Mouse (Mus musculus) hindbrain, embryonic 11.5 days (tissue): Measurements from ENCODE around the gene Tnrc6c. TPM values are rescaled to one million over a fixed set of nuclear protein-coding genes. Genes with fewer than 3 reads are reported as not detected.

Experiments used
- ATAC-seq: fragments of 200-750 bp; cut with Nextera tagmentation; 2 replicates; pipeline ENCODE4 v1.8.0; 2017; ENCODE audit warnings: mild to moderate bottlenecking, moderate TSS enrichment, moderate library complexity; ENCODE audit not compliant: low FRiP score
- DNase-seq: peaks from one replicate; pipeline ENCODE4 v3.0.0-alpha.2; 2015; ENCODE audit warnings: low spot score
- H3K27ac ChIP-seq: fragments of 300-500 bp; sonication (generic); 2 replicates; pipeline ENCODE4 v1.5.1; 2014; ENCODE audit warnings: mild to moderate bottlenecking, low read depth, low read length
- H3K27me3 ChIP-seq: fragments of 300-500 bp; sonication (generic); 2 replicates; pipeline ENCODE4 v1.6.1; 2014; ENCODE audit warnings: mild to moderate bottlenecking, low read length, moderate library complexity, mixed read lengths; ENCODE audit not compliant: control insufficient read depth, insufficient read depth
- H3K36me3 ChIP-seq: fragments of 300-500 bp; sonication (generic); 2 replicates; pipeline ENCODE4 v1.6.1; 2014; ENCODE audit warnings: mild to moderate bottlenecking, low read length, moderate library complexity, mixed read lengths; ENCODE audit not compliant: control insufficient read depth, insufficient read depth
- H3K4me1 ChIP-seq: fragments of 300-500 bp; sonication (generic); replicated peaks from 2 replicates; pipeline ENCODE4 v1.6.1; 2014; ENCODE audit warnings: low read length, mixed read lengths; ENCODE audit not compliant: control insufficient read depth, insufficient read depth
- H3K4me2 ChIP-seq: fragments of 300-500 bp; sonication (generic); replicated peaks from 2 replicates; pipeline ENCODE4 v1.6.1; 2014; ENCODE audit warnings: mild to moderate bottlenecking, low read depth, low read length
- H3K4me3 ChIP-seq: fragments of 300-500 bp; sonication (generic); 2 replicates; pipeline ENCODE4 v1.5.1; 2014; ENCODE audit warnings: low read depth, low read length
- H3K9ac ChIP-seq: fragments of 300-500 bp; sonication (generic); 2 replicates; pipeline ENCODE4 v1.6.1; 2014; ENCODE audit warnings: low read depth, low read length
- H3K9me3 ChIP-seq: fragments of 300-500 bp; sonication (generic); 2 replicates; pipeline ENCODE4 v1.6.1; 2016; ENCODE audit warnings: low read length; ENCODE audit not compliant: control insufficient read depth
- WGBS: fragments of 180-500 bp; shearing (Covaris S2); extraction: QIAGEN DNeasy Blood & Tissue Kit; methylation state at CpG from one replicate; pipeline ENCODE4 v1.1.7; 2014; 5-methylcytosine and 5-hydroxymethylcytosine counted together
- polyA plus RNA-seq: library from polyadenylated mRNA; unstranded; fragments of >200 nt; fragmentation: Nextera tagmentation; extraction: Ambion mirVana; gene quantifications from 2 replicates; pipeline ENCODE4 v1.2.1, GENCODE M21; 2014

Gene Tnrc6c
- polyA plus RNA-seq, 1 experiment from 2014 or later = 20.6 TPM

DNA sequence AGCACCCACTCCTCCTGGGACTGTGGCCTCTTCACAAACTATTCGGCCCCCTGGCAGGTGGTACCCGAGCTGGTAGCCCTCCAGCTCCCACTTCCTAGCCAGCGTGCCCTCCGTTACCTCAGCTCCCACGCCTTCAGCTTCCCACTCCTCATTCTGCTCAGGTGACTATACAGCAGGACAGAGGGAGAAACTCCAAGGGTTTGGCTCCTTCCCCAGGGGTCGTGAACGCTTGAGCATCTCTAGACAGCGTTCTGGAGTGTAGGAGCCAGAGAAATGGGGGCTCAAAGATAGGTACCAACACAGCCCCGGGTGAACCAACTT, 137.3 kb downstream of the Tnrc6c start:
- Histone ChIP-seq H3K4me1 (no peaks in the 10 kb centered on the region), H3K9ac (no peak overlapping the region), H3K4me2 (no peak overlapping the region), H3K4me3 (no peak overlapping the region), H3K27me3 (peaks cover 7% of the 10 kb centered on the region), H3K36me3 (no peaks in the 10 kb centered on the region), H3K9me3 (no peaks in the 10 kb centered on the region), H3K27ac (no peak overlapping the region)
- ATAC-seq (no peak), DNase-seq (no peak)
- WGBS = 82% methylated on average over 9 of the region's 9 CpGs

DNA sequence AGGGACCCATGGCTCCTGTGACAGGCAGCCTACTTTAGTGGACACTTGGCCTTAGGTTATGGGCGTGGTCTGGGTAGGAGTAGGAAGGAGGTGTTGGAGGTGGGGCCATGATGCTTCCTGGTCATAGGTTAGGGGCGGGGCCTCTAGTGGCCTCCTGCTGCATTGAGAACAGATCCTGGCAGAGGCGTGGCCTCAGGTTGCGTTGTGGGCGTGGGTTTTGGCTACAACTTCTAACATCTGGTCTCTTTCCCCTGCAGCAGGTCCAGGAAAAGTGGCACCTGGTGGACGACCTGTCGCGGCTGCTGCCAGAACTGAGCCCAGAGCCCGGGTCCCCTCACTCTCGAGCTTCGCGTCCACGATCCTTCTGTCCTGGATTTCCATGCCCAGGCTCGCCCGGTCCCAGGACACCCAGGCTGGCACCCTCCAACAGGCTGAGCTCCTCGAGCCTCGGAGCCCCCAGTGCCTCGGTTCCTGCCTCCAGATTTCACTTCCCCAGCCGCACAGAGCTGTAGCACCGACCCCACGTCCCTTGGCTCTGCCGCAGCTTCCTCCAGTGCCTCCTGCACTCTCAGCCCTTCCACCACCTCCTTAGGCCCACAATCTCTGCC, 138.3 kb downstream of the Tnrc6c start:
- ATAC-seq = no peak
- Histone ChIP-seq H3K4me1 (no peaks in the 10 kb centered on the region), H3K27ac (no peak overlapping the region), H3K9ac (no peak overlapping the region), H3K27me3 (peaks cover 7% of the 10 kb centered on the region), H3K4me3 (no peak overlapping the region), H3K4me2 (no peak overlapping the region), H3K9me3 (no peaks in the 10 kb centered on the region), H3K36me3 (no peaks in the 10 kb centered on the region)
- DNase-seq = peak; percentile 21
- WGBS = 12% methylated on average over 22 of the region's 22 CpGs

DNA sequence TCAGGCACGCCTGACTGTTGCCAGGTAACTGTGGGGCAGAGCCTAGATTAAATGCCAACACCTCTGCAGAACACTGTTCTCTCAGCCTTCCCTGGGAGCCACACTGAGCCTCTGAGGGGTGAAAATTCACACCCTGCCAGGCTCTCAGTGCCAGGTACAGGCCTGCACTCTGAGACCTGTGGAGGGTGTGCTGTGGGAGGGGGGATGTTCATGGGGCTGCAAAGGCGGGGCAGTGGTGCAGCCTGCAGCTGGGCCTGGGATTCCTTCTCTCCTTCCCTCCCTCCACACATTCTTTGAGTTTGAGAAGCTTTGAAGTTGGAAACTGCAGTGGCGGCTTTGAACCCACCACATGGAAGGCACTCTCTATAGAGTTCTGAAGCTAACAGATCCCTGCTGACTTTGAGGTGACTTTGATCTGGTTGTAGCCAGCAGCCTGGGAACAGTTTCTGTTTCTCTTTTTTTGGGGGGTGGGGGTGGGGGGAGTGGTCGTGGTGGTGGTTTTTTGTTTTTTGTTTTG, 140.0 kb downstream of the Tnrc6c start:
- 58% methylated on average over 4 of the region's 4 CpGs for WGBS
- ATAC-seq (no peak), DNase-seq (no peak)
- Histone ChIP-seq H3K4me3 (no peak overlapping the region), H3K9me3 (no peaks in the 10 kb centered on the region), H3K4me2 (no peak overlapping the region), H3K9ac (no peak overlapping the region), H3K27ac (no peak overlapping the region), H3K4me1 (no peaks in the 10 kb centered on the region), H3K27me3 (peaks cover 7% of the 10 kb centered on the region), H3K36me3 (no peaks in the 10 kb centered on the region)

DNA sequence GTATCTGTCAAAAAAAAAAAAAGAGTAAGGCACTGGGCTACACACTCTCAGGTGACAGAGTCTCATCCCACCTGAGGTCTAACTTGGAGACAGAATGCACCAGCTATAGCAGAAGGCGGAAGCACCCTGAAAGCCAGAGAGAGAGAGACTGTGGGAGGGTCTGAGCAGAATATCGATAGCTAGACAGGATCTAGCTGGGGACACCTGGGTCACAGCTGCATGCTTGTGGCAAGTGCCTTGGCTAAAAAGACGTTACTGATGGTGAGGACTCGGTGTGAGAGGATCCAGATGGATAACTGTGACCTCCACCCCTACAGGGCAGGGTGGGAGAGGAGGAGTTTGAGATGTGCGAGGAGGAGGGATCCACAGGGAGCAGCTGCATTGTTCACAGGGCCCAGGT, 142.9 kb downstream of the Tnrc6c start:
- WGBS = 38% methylated on average over 5 of the region's 5 CpGs
- no peaks in the 10 kb centered on the region for H3K27me3 ChIP-seq
- ATAC-seq = no peak

DNA sequence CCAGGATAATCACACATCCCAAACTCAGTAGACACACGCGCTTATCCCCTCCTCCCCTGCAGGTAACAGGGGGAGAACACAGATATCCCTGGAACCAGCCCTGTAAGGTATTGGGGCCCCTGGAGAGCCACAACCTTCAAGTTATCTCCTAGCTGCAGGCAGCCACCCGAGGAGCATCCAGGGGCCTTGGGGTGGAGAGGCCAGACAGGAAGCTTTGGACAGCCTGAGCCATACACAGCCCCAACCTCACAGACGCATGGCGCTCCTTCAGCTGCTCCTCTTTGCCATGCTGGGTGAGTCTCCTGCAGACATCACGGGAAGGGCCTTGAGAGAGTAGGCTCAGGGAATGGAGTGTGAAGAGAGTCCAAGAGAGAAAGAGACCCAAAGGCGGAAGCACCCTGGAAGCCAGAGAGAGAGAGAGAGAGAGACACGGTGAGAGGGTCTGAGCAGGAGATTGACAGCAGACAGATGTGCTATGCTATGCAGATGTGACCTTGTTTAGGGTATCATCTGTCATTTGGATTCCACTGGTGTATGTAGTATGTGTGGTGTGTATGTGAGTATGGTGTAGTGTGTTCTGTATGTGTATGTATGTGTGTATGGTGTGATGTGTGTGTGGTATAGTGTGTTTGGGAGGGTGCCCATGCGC, 143.5 kb downstream of the Tnrc6c start, which contains the start of gene 6030468B19Rik:
Gene 6030468B19Rik (plus strand): TSS at position 150 of the 649 bp plus-strand sequence.
- no peak within 1 kb of the TSS for H3K4me3 ChIP-seq
- no peaks in the 10 kb centered on the region for H3K4me1 ChIP-seq
- no peak within 1 kb of the TSS for H3K4me2 ChIP-seq
- WGBS = 58% methylated on average over 9 of the region's 9 CpGs
- H3K27me3 ChIP-seq = no peaks in the 10 kb centered on the region
- ATAC-seq = no peak
- H3K27ac ChIP-seq = no peak within 1 kb of the TSS
- no peaks in the 10 kb centered on the region for H3K9me3 ChIP-seq
- no peak within 1 kb of the TSS for H3K9ac ChIP-seq
- no peaks in the 10 kb centered on the region for H3K36me3 ChIP-seq
- DNase-seq = no peak

More for the DNA sequence above, 142.9 kb downstream of the Tnrc6c start:
- Histone ChIP-seq H3K27ac (no peak overlapping the region), H3K4me1 (no peaks in the 10 kb centered on the region), H3K9ac (no peak overlapping the region), H3K4me2 (no peak overlapping the region), H3K36me3 (no peaks in the 10 kb centered on the region), H3K9me3 (no peaks in the 10 kb centered on the region), H3K4me3 (no peak overlapping the region)
- no peak for DNase-seq

DNA sequence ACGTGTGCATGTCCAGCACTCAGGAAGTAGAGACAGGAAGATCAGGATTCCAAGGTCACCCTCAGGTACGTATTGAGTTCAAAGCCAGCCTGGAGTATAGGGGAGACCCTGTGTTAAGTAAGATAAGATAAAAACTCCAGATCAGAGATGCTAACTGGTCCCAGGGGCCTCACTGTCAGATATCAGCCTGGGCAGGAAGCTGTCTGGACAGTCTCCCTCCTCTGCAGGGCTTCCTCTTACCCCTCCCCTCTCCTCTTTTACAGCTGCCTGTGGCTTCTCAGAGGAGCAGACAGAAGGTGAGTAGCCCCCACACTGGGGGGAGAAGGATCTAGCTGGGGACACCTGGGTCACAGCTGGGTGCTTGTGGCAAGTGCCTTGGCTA, 144.1 kb downstream of the Tnrc6c start:
- DNase-seq (no peak), ATAC-seq (no peak)
- no peak overlapping the region for H3K4me2 ChIP-seq
- no peak overlapping the region for H3K27ac ChIP-seq
- H3K4me1 ChIP-seq = no peaks in the 10 kb centered on the region
- H3K27me3 ChIP-seq = no peaks in the 10 kb centered on the region
- no peaks in the 10 kb centered on the region for H3K36me3 ChIP-seq
- 37% methylated on average over 2 of the region's 2 CpGs for WGBS
- no peak overlapping the region for H3K9ac ChIP-seq
- H3K9me3 ChIP-seq = no peaks in the 10 kb centered on the region
- H3K4me3 ChIP-seq = no peak overlapping the region

DNA sequence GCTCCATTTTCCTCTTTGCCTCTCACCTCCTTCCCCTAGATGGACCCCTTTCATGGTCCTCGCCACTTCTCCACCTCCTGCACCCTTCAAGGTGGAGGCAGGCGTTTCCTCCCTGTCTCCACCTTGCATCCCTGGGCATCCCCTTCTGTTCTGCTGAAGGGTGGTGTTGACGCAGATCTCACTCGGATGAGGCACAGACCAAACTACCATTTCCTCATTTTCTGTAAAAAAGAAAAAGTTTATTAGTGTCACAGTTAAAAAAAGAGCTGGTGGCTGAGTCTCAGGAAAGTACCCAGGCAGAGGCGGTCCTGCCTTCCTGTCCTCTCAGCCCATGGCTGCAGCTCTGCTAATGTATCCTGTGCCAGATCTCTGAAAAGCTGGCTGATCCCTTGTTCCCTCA, 145.1 kb downstream of the Tnrc6c start:
- DNase-seq (no peak), ATAC-seq (no peak)
- Histone ChIP-seq H3K36me3 (no peaks in the 10 kb centered on the region), H3K4me3 (no peak overlapping the region), H3K27me3 (no peaks in the 10 kb centered on the region), H3K9ac (no peak overlapping the region), H3K27ac (no peak overlapping the region), H3K4me2 (no peak overlapping the region), H3K9me3 (no peaks in the 10 kb centered on the region), H3K4me1 (no peaks in the 10 kb centered on the region)
- 70% methylated on average over 5 of the region's 5 CpGs for WGBS

DNA sequence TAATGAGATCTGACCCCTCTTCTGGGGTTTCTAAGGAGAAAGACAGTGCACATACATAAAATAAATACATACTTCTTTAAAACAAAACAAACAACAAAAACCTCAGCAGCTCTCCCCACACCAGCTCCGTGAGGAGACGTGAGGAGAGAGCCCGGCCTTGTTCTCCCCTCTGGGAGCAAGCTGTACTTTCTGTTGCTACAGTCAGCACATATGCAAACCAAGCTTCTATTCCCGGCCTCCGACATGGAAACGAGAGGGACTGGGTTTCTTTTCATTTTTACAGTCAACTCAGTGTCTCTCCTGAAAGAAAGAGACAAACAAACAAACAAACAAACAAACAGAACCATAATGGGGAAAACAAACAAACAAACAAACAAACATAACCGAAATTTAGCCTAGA, 145.9 kb downstream of the Tnrc6c start:
- H3K4me1 ChIP-seq = no peaks in the 10 kb centered on the region
- DNase-seq (no peak), ATAC-seq (no peak)
- H3K27ac ChIP-seq = no peak overlapping the region
- H3K4me2 ChIP-seq = no peak overlapping the region
- no peaks in the 10 kb centered on the region for H3K36me3 ChIP-seq
- H3K9ac ChIP-seq = no peak overlapping the region
- H3K9me3 ChIP-seq = no peaks in the 10 kb centered on the region
- H3K27me3 ChIP-seq = no peaks in the 10 kb centered on the region
- no peak overlapping the region for H3K4me3 ChIP-seq
- WGBS = 79% methylated on average over 7 of the region's 7 CpGs

DNA sequence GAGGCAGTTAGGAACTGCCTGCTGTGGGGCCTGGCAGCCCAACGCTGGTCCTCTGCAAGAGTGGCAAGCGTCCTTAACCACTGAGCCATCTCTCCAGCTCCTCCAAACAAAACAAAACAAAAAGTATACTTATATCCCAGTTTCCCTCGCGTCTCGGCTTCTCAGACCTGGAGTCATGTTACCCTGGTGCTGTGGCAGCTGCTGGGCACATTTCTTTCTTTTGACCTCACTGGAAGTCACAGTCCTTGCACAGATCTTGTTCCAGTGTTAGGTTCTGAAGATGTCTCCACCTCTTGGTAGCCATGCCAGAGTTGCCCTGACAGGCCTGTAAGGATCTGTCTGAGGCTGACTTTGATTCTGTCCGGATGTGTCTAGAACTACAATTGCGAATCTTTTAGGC, 147.6 kb downstream of the Tnrc6c start:
- Histone ChIP-seq H3K4me3 (no peak overlapping the region), H3K4me1 (no peaks in the 10 kb centered on the region), H3K36me3 (no peaks in the 10 kb centered on the region), H3K4me2 (no peak overlapping the region), H3K27ac (no peak overlapping the region), H3K27me3 (no peaks in the 10 kb centered on the region), H3K9me3 (no peaks in the 10 kb centered on the region), H3K9ac (no peak overlapping the region)
- 71% methylated on average over 7 of the region's 7 CpGs for WGBS
- DNase-seq (no peak), ATAC-seq (no peak)
